Mouse (Mus musculus) forebrain, postnatal 0 days (tissue): Measurements from ENCODE around the gene Gm44579. TPM values are rescaled to one million over a fixed set of nuclear protein-coding genes. Genes with fewer than 3 reads are reported as not detected.

Experiments used
- ATAC-seq: fragments of 200-750 bp; cut with Nextera tagmentation; 2 replicates; pipeline ENCODE4 v1.8.0; 2017; ENCODE audit warnings: mild to moderate bottlenecking, moderate library complexity
- DNase-seq: peaks from one replicate; pipeline ENCODE4 v3.0.0-alpha.2; 2015
- H3K27ac ChIP-seq: fragments of 300-500 bp; sonication (generic); 2 replicates; pipeline ENCODE4 v1.5.1; 2014; ENCODE audit warnings: low read depth, mild to moderate bottlenecking, antibody characterized with exemption, low read length, moderate library complexity, mixed read lengths
- H3K27me3 ChIP-seq: fragments of 300-500 bp; sonication (generic); 2 replicates; pipeline ENCODE4 v1.6.1; 2014; ENCODE audit warnings: mild to moderate bottlenecking, low read length, mixed read lengths; ENCODE audit not compliant: insufficient read depth
- H3K36me3 ChIP-seq: fragments of 300-500 bp; sonication (generic); 2 replicates; pipeline ENCODE4 v1.6.1; 2014; ENCODE audit warnings: mild to moderate bottlenecking, moderate library complexity; ENCODE audit not compliant: insufficient read depth
- H3K4me1 ChIP-seq: fragments of 300-500 bp; sonication (generic); 2 replicates; pipeline ENCODE4 v1.6.1; 2014; ENCODE audit warnings: antibody characterized with exemption; ENCODE audit not compliant: insufficient read depth
- H3K4me2 ChIP-seq: fragments of 300-500 bp; sonication (generic); 2 replicates; pipeline ENCODE4 v1.6.1; 2014; ENCODE audit warnings: low read depth, mild to moderate bottlenecking, moderate library complexity
- H3K4me3 ChIP-seq: fragments of 300-500 bp; sonication (generic); 2 replicates; pipeline ENCODE4 v1.5.1; 2014; ENCODE audit warnings: low read depth, low read length, mixed read lengths
- H3K9ac ChIP-seq: fragments of 300-500 bp; sonication (generic); 2 replicates; pipeline ENCODE4 v1.6.1; 2014; ENCODE audit warnings: mild to moderate bottlenecking
- H3K9me3 ChIP-seq: fragments of 300-500 bp; sonication (generic); 2 replicates; pipeline ENCODE4 v1.6.1; 2016; ENCODE audit warnings: low read length
- CTCF ChIP-seq: sonication (generic); IDR thresholded peaks from 2 replicates; pipeline ENCODE4 v1.5.1; 2016; ENCODE audit warnings: antibody characterized with exemption, control low read depth, low read depth
- WGBS: fragments of 180-500 bp; shearing (Covaris S2); extraction: QIAGEN DNeasy Blood & Tissue Kit; methylation state at CpG from one replicate; pipeline ENCODE4 v1.1.7; 2014; 5-methylcytosine and 5-hydroxymethylcytosine counted together
- polyA plus RNA-seq: library from polyadenylated mRNA; unstranded; fragments of >200 nt; fragmentation: Nextera tagmentation; extraction: Ambion mirVana; gene quantifications from 2 replicates; pipeline ENCODE4 v1.2.1, GENCODE M21; 2015
- total RNA-seq: library from RNA; depleted of rRNA; stranded (reverse); fragments of >200 nt; gene quantifications from 2 replicates; pipeline ENCODE4 v1.2.3, GENCODE M21; 2014

Gene Gm44579
- total and polyA plus RNA-seq, 2 experiments from 2014 or later: 0.15 to 0.29 TPM

DNA sequence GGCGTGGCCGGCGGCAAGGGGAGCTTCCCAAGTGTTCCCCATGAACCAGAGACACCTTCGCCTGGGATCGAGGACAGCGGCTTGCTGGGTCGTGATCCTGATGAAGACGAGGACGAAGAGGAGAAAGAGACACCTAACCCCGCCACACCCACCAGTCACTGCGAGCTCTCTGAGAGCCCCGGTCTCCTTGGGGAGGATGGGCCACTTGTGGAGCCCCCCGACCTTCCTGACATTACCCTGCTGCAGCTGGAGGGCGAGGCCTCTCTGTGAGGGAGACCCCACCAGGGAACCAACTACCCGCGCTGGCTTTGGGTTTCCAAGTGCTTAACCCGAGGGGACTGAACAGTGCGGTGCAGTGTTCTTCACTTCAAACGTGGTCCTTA is 52.2 kb downstream of the Gm44579 start:
- no peak for TF ChIP-seq CTCF
- Histone ChIP-seq H3K9ac (peak overlapping the region; percentile 80), H3K27ac (no peak overlapping the region), H3K36me3 (no peaks in the 10 kb centered on the region), H3K9me3 (no peaks in the 10 kb centered on the region), H3K27me3 (no peaks in the 10 kb centered on the region; the same call in 1 of the 2 replicates), H3K4me1 (peaks cover 11% of the 10 kb centered on the region; the same call in 1 of the 2 replicates), H3K4me2 (peak overlapping the region; percentile 84), H3K4me3 (peak overlapping the region; percentile 74)
- DNase-seq: no peak
- no peak for ATAC-seq
- 6% methylated on average over 19 of the region's 19 CpGs for WGBS

DNA sequence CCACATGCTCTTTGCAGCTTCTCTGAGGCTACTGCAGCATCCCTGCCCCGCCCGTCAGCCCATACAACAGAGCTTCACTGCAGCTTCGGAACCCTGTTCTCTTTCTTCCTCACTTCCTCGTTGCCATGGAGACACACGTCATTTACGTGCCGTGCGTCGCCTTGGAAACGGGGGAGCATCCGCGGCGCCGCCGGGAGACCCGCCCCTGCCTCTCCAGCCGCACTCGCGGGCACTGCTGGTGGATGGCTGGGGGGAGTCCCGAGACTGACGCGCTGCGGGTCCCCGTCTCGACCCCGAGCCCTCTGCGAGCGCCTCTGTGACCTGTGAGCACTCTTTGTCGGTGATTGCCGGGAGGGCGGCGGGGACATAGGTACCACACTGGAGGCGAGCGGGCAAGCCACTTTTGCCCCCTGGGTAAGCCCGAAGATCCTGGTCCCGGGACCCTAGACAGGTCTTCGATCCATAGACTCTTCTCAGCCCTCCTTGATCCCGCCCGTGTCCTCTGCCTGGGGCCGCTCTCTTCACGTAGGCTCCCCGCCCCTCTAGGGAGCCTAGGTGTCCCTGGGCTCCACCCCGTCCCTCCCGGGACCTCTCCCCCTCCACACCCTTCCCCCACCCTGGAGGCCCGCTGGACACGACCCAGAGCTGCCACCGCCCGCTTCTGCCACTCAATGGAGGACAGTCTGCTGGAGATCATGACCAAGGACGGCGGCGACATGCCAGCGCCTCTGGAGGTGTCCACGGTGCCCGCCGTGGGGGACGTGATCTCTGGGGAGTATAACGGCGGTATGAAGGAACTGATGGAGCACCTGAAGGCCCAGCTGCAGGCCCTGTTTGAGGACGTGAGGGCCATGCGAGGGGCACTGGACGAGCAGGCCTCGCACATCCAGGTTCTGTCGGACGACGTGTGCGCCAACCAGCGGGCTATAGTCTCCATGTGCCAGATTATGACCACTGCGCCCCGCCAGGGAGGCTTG is 52.8 kb downstream of the Gm44579 start:
- Histone ChIP-seq H3K4me2 (peak overlapping the region; percentile 84), H3K36me3 (no peaks in the 10 kb centered on the region), H3K9me3 (no peaks in the 10 kb centered on the region), H3K9ac (peak overlapping the region; percentile 80), H3K4me3 (peak overlapping the region; percentile 74), H3K4me1 (peaks cover 11% of the 10 kb centered on the region; the same call in 1 of the 2 replicates), H3K27ac (peak overlapping the region; percentile 92), H3K27me3 (no peaks in the 10 kb centered on the region; the same call in 1 of the 2 replicates)
- WGBS: 2% methylated on average over 69 of the region's 69 CpGs
- DNase-seq (peak; percentile 98), ATAC-seq (peak; percentile 96)
- no peak for TF ChIP-seq CTCF

DNA sequence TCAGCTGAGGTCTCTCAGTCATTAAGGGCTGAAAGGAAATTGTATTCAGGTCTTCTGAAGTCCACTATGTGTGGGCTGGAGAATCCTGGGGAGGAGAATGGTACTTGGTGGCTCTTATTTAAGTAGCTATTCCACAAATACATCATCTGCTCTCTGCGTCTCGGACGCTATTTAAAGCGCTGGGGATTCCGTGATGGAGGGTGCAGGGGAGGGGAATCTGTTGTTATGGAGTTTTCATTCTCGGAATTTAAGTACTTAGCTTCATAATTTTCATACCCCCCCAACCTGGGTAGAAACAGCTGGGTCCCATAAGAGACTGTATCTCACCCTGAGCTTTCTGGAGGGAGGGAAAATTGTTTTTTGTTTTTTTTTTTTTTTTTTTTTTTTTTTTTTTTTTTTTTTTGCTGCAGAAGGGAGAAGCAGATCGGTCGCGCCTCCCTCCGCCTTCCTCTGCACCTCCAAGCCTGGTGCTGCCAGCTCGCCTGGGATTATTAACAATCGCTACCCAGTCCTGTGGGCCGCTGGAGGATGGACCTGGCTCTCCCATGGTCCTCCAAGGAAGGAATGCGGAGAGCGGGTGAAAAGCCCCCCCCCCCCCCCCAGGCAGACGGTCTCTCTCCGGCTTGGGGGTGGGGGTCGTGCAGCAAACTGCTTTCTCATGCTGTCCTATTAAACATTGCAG is 53.7 kb downstream of the Gm44579 start, which contains the start of gene Ccdc184:
Gene Ccdc184, plus strand, starts transcription at position 196 of the 682 bp plus-strand sequence.
- Histone ChIP-seq H3K36me3 (no peaks in the 10 kb centered on the region), H3K27me3 (no peaks in the 10 kb centered on the region; the same call in 1 of the 2 replicates), H3K9ac (peak within 1 kb of the TSS; percentile 80), H3K4me3 (peak within 1 kb of the TSS; percentile 74), H3K9me3 (no peaks in the 10 kb centered on the region), H3K4me1 (peaks cover 11% of the 10 kb centered on the region; the same call in 1 of the 2 replicates), H3K4me2 (peak within 1 kb of the TSS; percentile 84), H3K27ac (peak within 1 kb of the TSS; percentile 92)
- TF ChIP-seq CTCF: no peak
- DNase-seq (peak; percentile 69), ATAC-seq (peak; percentile 66)
- WGBS: under 1% methylated on average over 18 of the region's 18 CpGs

DNA sequence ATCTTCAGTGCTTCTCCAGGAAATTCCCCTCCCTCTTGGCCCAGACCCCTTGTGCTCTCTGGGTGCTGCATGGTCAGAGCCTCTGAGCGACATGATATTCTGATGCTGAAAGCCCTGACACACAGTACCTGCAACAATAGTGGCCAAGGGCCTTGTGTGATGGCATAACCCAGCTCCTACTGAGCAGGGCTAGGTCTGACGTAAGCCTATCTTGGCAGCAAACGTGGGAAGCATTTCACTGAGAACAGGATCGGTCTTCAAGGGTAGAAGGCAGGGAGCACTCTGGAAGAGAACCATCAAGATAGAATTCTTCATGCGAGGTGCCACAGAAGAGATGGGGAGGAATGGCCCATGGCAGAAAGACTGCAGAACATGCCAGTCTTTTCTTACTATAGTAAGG is 55.3 kb downstream of the Gm44579 start, which contains the start of gene Asb8:
Gene Asb8, minus strand, starts transcription at position 101 of the 400 bp plus-strand sequence.
- H3K4me2 ChIP-seq: no peak within 1 kb of the TSS
- WGBS: 78% methylated on average over 5 of the region's 5 CpGs
- H3K4me1 ChIP-seq: peaks cover 11% of the 10 kb centered on the region; the same call in 1 of the 2 replicates
- TF ChIP-seq CTCF: no peak
- ATAC-seq (no peak), DNase-seq (no peak)
- no peaks in the 10 kb centered on the region for H3K36me3 ChIP-seq
- H3K27ac ChIP-seq: no peak within 1 kb of the TSS
- H3K4me3 ChIP-seq: no peak within 1 kb of the TSS
- no peaks in the 10 kb centered on the region; the same call in 1 of the 2 replicates for H3K27me3 ChIP-seq
- H3K9ac ChIP-seq: no peak within 1 kb of the TSS
- H3K9me3 ChIP-seq: no peaks in the 10 kb centered on the region

DNA sequence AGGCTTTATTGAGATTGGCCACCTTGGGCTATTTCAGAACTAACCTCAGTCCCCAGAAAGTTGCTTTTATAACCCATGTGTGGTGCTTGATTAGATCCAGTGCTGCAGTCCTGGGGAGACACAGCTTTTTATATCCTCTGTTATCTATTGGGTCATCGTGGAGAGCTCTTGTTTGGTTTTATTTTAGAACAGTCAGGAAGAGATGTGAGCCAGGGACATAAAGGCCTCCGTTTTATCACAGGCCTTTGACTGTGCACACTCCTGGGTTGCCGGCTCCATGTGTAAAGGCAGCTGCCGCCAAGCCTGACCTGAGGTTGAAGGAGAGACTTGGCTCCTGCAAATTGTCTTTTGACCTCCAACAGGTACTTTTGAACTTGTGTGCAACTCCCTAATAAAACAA is 58.2 kb downstream of the Gm44579 start:
- Histone ChIP-seq H3K27ac (no peak overlapping the region), H3K4me3 (no peak overlapping the region), H3K4me1 (no peaks in the 10 kb centered on the region), H3K9ac (no peak overlapping the region), H3K36me3 (no peaks in the 10 kb centered on the region), H3K9me3 (no peaks in the 10 kb centered on the region), H3K4me2 (no peak overlapping the region), H3K27me3 (no peaks in the 10 kb centered on the region)
- 81% methylated on average over 4 of the region's 4 CpGs for WGBS
- ATAC-seq (no peak), DNase-seq (no peak)
- TF ChIP-seq CTCF: no peak

DNA sequence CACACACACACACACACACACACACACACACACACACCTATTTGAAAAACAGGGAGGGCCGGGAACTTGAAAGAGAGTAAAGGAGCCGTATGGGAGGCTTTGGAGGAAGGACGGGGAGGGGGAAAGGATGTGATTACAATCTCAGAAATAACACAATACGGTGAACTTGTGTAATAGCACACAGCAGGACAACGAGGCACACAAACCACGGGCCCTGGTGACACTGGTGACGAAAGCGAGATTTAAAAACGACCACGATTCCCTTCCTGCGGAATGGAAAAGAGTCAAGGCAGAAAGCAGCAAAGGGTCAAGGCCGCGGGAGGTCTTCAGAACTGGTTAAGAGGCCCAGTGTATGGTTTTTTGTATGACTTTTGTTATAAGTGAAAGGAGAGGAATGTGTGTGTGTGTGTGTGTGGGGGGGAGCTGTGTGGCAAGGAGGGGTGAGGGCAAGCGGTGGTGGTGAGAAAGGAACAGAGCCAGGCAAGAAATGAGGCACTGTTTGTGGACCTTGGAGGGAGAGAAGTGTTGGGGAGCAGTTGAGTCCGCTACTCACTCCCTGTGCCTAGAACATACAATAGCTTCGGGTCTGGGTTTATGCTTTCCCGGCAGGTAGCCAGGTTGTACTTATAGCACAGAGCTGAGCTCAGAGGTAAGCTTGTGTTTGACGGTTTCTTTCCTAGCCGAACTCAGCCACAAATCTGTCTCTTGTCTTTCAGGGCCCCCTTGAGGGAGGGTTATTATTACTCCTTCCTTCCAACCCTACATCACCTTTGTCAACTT is 59.6 kb downstream of the Gm44579 start:
- no peaks in the 10 kb centered on the region for H3K27me3 ChIP-seq
- H3K27ac ChIP-seq: no peak overlapping the region
- DNase-seq (no peak), ATAC-seq (no peak)
- no peak overlapping the region for H3K4me2 ChIP-seq
- 54% methylated on average over 19 of the region's 19 CpGs for WGBS
- H3K36me3 ChIP-seq: no peaks in the 10 kb centered on the region
- no peaks in the 10 kb centered on the region for H3K9me3 ChIP-seq
- no peak for TF ChIP-seq CTCF
- H3K4me3 ChIP-seq: no peak overlapping the region
- no peaks in the 10 kb centered on the region for H3K4me1 ChIP-seq
- no peak overlapping the region for H3K9ac ChIP-seq
